Mouse (Mus musculus) erythroid progenitor cell, adult 5-6 weeks (primary cell): ENCODE results near the gene Plxna4. TPM values are rescaled to one million over a fixed set of nuclear protein-coding genes. Genes with fewer than 3 reads are reported as not detected.

ENCODE experiments used
- ATAC-seq: replicated peaks from 2 replicates; pipeline ENCODE4 v1.8.0; 2016; ENCODE audit warnings: moderate number of reproducible peaks, mild to moderate bottlenecking, moderate TSS enrichment, inconsistent platforms; ENCODE audit not compliant: poor library complexity, low FRiP score, severe bottlenecking
- total RNA-seq, 2 experiments: library from RNA; stranded (forward) in 1 of 2; stranded (reverse) in 1 of 2; fragments of 150-400 nt in 1 of 2; fragments of 186-747, 209-891 nt in 1 of 2; gene quantifications; 2 replicates each; pipeline versions ENCODE4 v1.2.3 to v1.2.4; 2015 to 2017; ENCODE audit warnings: low replicate concordance in 2 of 2

The Plxna4 gene
- total RNA-seq, 2 experiments from 2014 or later, result not detected

- ATAC-seq, result no peak
Measured at GRCm38 (mm10) chr6:32480741-32481140, 107.3 kb downstream of the Plxna4 start.

- no peak for ATAC-seq
Measured at GRCm38 (mm10) chr6:32479765-32480164, 108.2 kb downstream of the Plxna4 start.

- ATAC-seq, result no peak
Measured at GRCm38 (mm10) chr6:32479193-32479758, 108.7 kb downstream of the Plxna4 start.

- no peak for ATAC-seq
Measured at GRCm38 (mm10) chr6:32475958-32476357, 112.0 kb downstream of the Plxna4 start.

GRCm38 (mm10) chr6:32472062-32472461 lies 115.9 kb downstream of the Plxna4 start:
- ATAC-seq, result no peak

GRCm38 (mm10) chr6:32471639-32472038 lies 116.4 kb downstream of the Plxna4 start:
- no peak for ATAC-seq

- ATAC-seq, result no peak
Measured at GRCm38 (mm10) chr6:32469196-32469595, 118.8 kb downstream of the Plxna4 start.

- ATAC-seq, result no peak
Measured at GRCm38 (mm10) chr6:32465129-32465528, 122.9 kb downstream of the Plxna4 start.

GRCm38 (mm10) chr6:32464637-32465036 lies 123.4 kb downstream of the Plxna4 start:
- no peak for ATAC-seq

- ATAC-seq, result no peak
Measured at GRCm38 (mm10) chr6:32464046-32464445, 123.9 kb downstream of the Plxna4 start.

GRCm38 (mm10) chr6:32460400-32460799 lies 127.6 kb downstream of the Plxna4 start:
- no peak for ATAC-seq

GRCm38 (mm10) chr6:32456641-32457040 lies 131.4 kb downstream of the Plxna4 start:
- no peak for ATAC-seq

GRCm38 (mm10) chr6:32451851-32452250 lies 136.1 kb downstream of the Plxna4 start:
- no peak for ATAC-seq

GRCm38 (mm10) chr6:32449237-32449963 lies 138.6 kb downstream of the Plxna4 start:
- no peak for ATAC-seq

GRCm38 (mm10) chr6:32448787-32449186 lies 139.2 kb downstream of the Plxna4 start:
- ATAC-seq, result no peak

- ATAC-seq, result no peak
Measured at GRCm38 (mm10) chr6:32446276-32446675, 141.7 kb downstream of the Plxna4 start.

GRCm38 (mm10) chr6:32445246-32445645 lies 142.7 kb downstream of the Plxna4 start:
- no peak for ATAC-seq

GRCm38 (mm10) chr6:32444393-32444792 lies 143.6 kb downstream of the Plxna4 start:
- no peak for ATAC-seq

GRCm38 (mm10) chr6:32443679-32444078 lies 144.3 kb downstream of the Plxna4 start:
- no peak for ATAC-seq

GRCm38 (mm10) chr6:32439434-32439833 lies 148.6 kb downstream of the Plxna4 start:
- no peak for ATAC-seq

GRCm38 (mm10) chr6:32437219-32437618 lies 150.8 kb downstream of the Plxna4 start:
- no peak for ATAC-seq

GRCm38 (mm10) chr6:32423124-32423523 lies 164.9 kb downstream of the Plxna4 start:
- no peak for ATAC-seq
